Mouse (Mus musculus): ENCODE measurements around the gene Ank. TPM values are rescaled to one million over a fixed set of nuclear protein-coding genes. Genes with fewer than 3 reads are reported as not detected.
A peak's percentile ranks its signal among the peaks of the same experiment; 100 is the strongest.

The Ank gene
- polyA plus RNA-seq, 1 experiment from 2014 or later, result 6.2 TPM

GRCm38 (mm10) chr15:27576886-27577285 lies 110.4 kb downstream of the Ank start:
- H3K36me3 ChIP-seq (replicated peaks), result 0 out of 2 replicates have a peak, but pooled peaks cover 16% of the 10 kb centered on the region
- no peaks in the 10 kb centered on the region for H3K9me3 ChIP-seq
- H3K4me3 ChIP-seq, result no peak overlapping the region
- H3K4me1 ChIP-seq, result peaks cover 12% of the 10 kb centered on the region
- 86% methylated on average over 1 of the region's 1 CpGs for WGBS
- no peaks in the 10 kb centered on the region for H3K27me3 ChIP-seq (replicated peaks; ENCODE audit: low read depth, poor library complexity, severe bottlenecking)
- DNase-seq (ENCODE audit: low spot score), result no peak
- no peak overlapping the region for H3K27ac ChIP-seq (replicated peaks)

DNA sequence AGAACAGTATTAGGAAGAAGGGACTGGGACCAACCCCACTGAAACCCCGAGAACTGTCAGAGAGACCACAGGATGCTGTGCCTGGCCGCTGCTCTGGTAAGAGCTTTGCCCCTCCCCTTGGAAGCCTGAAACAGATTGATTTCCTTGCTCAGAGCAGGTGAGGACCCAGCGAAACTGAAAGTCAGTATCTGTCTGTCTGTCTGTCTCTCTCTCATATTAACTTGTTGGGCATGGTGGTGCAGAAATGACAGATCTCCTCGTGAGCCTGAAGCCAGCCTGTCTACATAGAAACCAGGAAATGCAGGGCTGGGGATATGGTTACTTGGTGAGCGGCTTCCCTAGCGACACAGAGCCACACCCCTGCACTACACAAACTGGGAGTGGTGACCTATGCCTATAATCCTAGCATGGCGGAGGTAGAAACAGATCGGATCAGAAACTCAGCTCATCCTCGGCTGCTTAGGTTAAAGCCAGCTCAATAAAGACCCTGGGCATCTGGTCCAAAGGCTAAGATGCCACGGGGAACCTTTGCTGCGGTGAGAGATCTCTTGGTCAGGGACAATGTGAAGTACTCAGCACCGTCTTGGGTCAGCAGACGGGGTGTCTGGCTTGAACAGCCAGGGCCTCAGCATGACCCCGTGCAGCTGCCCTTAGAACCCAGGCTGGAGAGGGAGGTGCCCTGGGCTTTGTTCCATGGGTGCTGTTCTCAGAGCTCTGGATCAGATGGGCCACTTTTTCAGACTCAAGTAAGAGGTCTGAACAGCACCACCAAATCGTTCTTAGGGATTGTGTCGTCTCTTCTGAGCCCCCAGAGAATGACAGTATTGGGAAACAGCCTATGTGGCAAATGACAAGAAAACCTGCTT lies 111.7 kb downstream of the Ank start:
- 81% methylated on average over 16 of the region's 16 CpGs for WGBS
- no peak overlapping the region for H3K27ac ChIP-seq (replicated peaks)

DNA sequence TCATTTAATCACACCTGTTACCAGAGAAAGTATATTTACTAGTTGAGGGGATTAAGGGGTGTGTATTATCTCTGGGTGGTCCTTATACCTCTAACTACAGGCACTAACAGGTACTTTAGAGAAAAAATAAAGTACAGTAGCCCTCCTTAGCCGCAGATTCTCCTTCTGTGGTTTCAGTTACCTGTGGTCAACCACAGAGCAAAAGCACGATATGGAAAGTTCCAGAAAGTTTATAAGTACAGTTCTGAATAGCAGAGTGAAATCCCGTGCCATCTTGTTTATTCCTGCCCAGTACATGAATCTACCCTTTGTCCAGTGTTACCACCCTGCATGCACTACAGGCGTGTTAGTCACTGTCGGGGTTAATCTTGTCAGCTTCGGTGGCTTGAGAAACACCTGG lies 112.4 kb downstream of the Ank start:
- WGBS, result 92% methylated on average over 6 of the region's 6 CpGs
- no peak overlapping the region for H3K4me3 ChIP-seq
- H3K9me3 ChIP-seq, result no peaks in the 10 kb centered on the region
- peaks cover 15% of the 10 kb centered on the region for H3K4me1 ChIP-seq
- no peak for DNase-seq (ENCODE audit: low spot score)
- no peak overlapping the region for H3K27ac ChIP-seq (replicated peaks)
- H3K36me3 ChIP-seq (replicated peaks), result peaks cover 14% of the 10 kb centered on the region; the same call in 1 of the 2 replicates
- H3K27me3 ChIP-seq (replicated peaks; ENCODE audit: low read depth, poor library complexity, severe bottlenecking), result no peaks in the 10 kb centered on the region

More for the DNA sequence above, 111.7 kb downstream of the Ank start:
- H3K4me3 ChIP-seq, result no peak overlapping the region
- H3K27me3 ChIP-seq (replicated peaks; ENCODE audit: low read depth, poor library complexity, severe bottlenecking), result no peaks in the 10 kb centered on the region
- H3K4me1 ChIP-seq, result peaks cover 15% of the 10 kb centered on the region
- H3K9me3 ChIP-seq, result no peaks in the 10 kb centered on the region
- H3K36me3 ChIP-seq (replicated peaks), result 0 out of 2 replicates have a peak, but pooled peaks cover 9% of the 10 kb centered on the region
- DNase-seq (ENCODE audit: low spot score), result no peak

- Histone ChIP-seq H3K9me3 (no peaks in the 10 kb centered on the region), H3K4me3 (no peak overlapping the region)
- DNase-seq (ENCODE audit: low spot score), result no peak
Measured at GRCm38 (mm10) chr15:27579853-27580252, 113.4 kb downstream of the Ank start.

GRCm38 (mm10) chr15:27580771-27581170 lies 114.3 kb downstream of the Ank start:
- Histone ChIP-seq H3K4me3 (no peak overlapping the region), H3K27ac (replicated peaks) (peak overlapping the region; percentile 75; the same call in 1 of the 2 replicates), H3K4me1 (peaks cover 15% of the 10 kb centered on the region), H3K27me3 (replicated peaks; ENCODE audit: low read depth, poor library complexity, severe bottlenecking) (no peaks in the 10 kb centered on the region), H3K36me3 (replicated peaks) (peaks cover 21% of the 10 kb centered on the region; the same call in 1 of the 2 replicates), H3K9me3 (no peaks in the 10 kb centered on the region)
- 79% methylated on average over 2 of the region's 2 CpGs for WGBS
- DNase-seq (ENCODE audit: low spot score), result no peak

More at GRCm38 (mm10) chr15:27579853-27580252, 113.4 kb downstream of the Ank start:
- Histone ChIP-seq H3K36me3 (replicated peaks) (peaks cover 17% of the 10 kb centered on the region; the same call in 1 of the 2 replicates), H3K27me3 (replicated peaks; ENCODE audit: low read depth, poor library complexity, severe bottlenecking) (no peaks in the 10 kb centered on the region), H3K4me1 (peaks cover 15% of the 10 kb centered on the region), H3K27ac (replicated peaks) (no peak overlapping the region)
- WGBS, result 88% methylated on average over 2 of the region's 2 CpGs

DNA sequence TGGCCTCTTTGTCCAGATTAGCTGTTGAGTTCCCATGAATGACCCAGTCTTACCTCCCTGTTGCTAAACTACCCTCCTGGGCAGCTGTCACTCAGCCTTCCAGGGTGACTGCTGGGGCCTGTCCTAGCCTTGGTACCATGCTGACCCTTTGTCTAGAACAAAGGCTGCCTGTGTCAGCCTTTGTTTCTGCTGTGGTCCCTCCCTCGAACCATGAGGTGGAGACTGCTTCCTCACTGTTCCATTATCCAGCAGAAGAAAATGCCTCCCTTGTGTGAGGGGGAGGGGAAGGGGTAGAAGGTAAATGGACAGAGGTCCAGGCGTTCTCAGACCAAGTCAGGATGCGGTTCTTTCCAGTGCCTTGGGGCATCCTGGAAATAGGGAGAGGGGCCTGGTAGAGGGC lies 115.2 kb downstream of the Ank start:
- Histone ChIP-seq H3K27me3 (replicated peaks; ENCODE audit: low read depth, poor library complexity, severe bottlenecking) (no peaks in the 10 kb centered on the region), H3K4me1 (peaks cover 15% of the 10 kb centered on the region), H3K27ac (replicated peaks) (peak overlapping the region; percentile 75), H3K9me3 (no peaks in the 10 kb centered on the region), H3K36me3 (replicated peaks) (peaks cover 21% of the 10 kb centered on the region; the same call in 1 of the 2 replicates), H3K4me3 (no peak overlapping the region)
- peak; percentile 23 for DNase-seq (ENCODE audit: low spot score)
- 18% methylated on average over 3 of the region's 3 CpGs for WGBS

DNA sequence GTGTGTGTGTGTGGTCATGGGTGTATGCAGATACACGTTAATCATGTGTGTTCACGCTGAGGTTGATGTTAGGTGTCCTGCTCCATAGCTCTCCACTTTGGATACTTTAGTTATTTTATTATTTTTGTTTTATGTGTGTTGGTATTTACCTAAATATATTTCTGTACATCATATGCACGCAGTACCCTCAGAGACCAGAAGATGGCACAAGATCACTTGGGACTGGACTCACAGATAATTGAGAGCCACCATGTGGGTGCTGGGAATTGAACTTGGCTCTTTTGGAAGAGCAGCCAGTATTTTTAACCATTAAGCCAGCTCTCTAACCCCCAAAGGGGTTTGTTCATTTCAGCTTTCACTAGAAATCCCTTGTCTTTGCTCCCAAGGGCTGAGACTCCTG lies 116.0 kb downstream of the Ank start:
- H3K9me3 ChIP-seq, result no peaks in the 10 kb centered on the region
- WGBS, result 85% methylated on average over 3 of the region's 3 CpGs
- H3K4me1 ChIP-seq, result peaks cover 15% of the 10 kb centered on the region
- no peaks in the 10 kb centered on the region for H3K27me3 ChIP-seq (replicated peaks; ENCODE audit: low read depth, poor library complexity, severe bottlenecking)
- no peak for DNase-seq (ENCODE audit: low spot score)
- peaks cover 21% of the 10 kb centered on the region; the same call in 1 of the 2 replicates for H3K36me3 ChIP-seq (replicated peaks)
- H3K27ac ChIP-seq (replicated peaks), result no peak overlapping the region
- H3K4me3 ChIP-seq, result no peak overlapping the region

DNA sequence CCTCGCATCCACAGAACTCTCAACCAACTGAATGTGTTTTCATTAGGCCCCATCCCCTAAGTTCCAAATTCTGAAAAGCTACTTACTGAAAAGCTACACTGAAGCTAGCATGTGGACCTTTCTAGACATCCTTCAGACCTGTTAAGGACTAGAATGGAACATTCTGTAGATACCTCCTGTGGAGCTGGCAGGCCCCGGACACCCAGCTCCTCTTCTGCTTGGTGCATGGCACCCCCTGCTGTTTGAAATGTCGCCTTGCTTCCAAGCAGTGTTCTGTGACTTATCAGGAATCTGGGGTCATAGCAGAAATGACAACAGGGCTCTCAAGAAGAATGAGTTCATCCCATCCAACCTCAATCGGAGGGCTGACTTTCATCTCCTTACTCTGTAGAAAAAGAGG lies 116.6 kb downstream of the Ank start:
- peaks cover 15% of the 10 kb centered on the region for H3K4me1 ChIP-seq
- H3K27ac ChIP-seq (replicated peaks), result no peak overlapping the region
- H3K9me3 ChIP-seq, result no peaks in the 10 kb centered on the region
- H3K36me3 ChIP-seq (replicated peaks), result peaks cover 21% of the 10 kb centered on the region; the same call in 1 of the 2 replicates
- peak; percentile 57 for DNase-seq (ENCODE audit: low spot score)
- H3K27me3 ChIP-seq (replicated peaks; ENCODE audit: low read depth, poor library complexity, severe bottlenecking), result no peaks in the 10 kb centered on the region
- no peak overlapping the region for H3K4me3 ChIP-seq
- WGBS, result 82% methylated on average over 4 of the region's 4 CpGs

DNA sequence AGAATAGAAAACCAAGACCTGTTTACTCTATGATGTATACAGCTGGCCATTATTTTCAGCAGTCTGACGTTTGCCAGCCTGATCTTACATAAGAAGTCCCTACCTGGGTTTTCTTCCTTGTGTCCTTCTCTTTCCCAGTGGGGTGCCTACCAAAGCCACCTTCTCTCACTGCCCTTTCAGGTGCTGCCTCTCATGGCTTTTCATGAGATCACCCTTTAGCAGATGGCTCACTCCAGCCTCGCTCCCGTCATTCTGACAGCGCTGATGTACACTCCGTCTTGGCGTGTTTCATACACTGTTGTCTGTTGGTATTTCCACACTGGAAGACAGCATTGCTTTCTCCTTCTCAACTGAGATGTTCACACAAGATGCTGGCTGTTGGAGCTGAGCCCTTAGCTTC lies 117.1 kb downstream of the Ank start:
- WGBS, result 96% methylated on average over 6 of the region's 6 CpGs
- no peak overlapping the region for H3K27ac ChIP-seq (replicated peaks)
- no peaks in the 10 kb centered on the region for H3K9me3 ChIP-seq
- peaks cover 21% of the 10 kb centered on the region; the same call in 1 of the 2 replicates for H3K36me3 ChIP-seq (replicated peaks)
- H3K27me3 ChIP-seq (replicated peaks; ENCODE audit: low read depth, poor library complexity, severe bottlenecking), result no peaks in the 10 kb centered on the region
- DNase-seq (ENCODE audit: low spot score), result no peak
- H3K4me1 ChIP-seq, result peaks cover 15% of the 10 kb centered on the region
- no peak overlapping the region for H3K4me3 ChIP-seq

DNA sequence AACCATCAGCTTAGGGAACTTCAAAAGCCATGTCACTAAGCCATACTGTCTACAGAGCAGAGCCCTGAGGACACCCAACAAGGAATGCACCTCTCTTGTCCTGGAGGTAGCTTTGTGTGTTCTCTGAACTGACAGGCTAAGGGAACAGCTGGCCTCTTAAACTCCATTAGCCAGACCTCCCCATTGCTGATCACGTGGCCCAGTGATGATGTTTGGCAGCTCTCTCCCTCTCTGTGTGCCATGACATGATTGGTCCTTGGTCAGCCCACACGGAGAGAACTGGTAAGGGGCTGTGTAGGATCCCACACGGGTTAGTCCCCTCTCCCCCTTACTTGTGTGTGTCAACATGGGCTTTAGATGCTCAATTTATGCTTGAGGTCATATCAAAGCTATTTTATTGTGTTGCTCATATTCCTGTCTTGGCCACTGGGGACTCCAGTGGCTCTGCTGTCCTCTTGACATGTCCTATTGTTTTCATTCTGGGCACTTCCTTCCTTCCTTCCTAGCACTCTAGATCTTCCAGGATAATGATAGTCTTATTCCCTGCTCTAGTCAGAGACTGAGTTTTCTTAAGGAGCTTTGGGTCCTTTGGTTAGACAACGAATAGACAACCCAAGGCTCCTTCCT lies 119.1 kb downstream of the Ank start:
- H3K4me1 ChIP-seq, result peaks cover 15% of the 10 kb centered on the region
- WGBS, result 85% methylated on average over 4 of the region's 4 CpGs
- H3K27ac ChIP-seq (replicated peaks), result no peak overlapping the region
- H3K36me3 ChIP-seq (replicated peaks), result peaks cover 28% of the 10 kb centered on the region
- no peaks in the 10 kb centered on the region for H3K27me3 ChIP-seq (replicated peaks; ENCODE audit: low read depth, poor library complexity, severe bottlenecking)
- no peak for DNase-seq (ENCODE audit: low spot score)
- no peaks in the 10 kb centered on the region for H3K9me3 ChIP-seq
- no peak overlapping the region for H3K4me3 ChIP-seq

DNA sequence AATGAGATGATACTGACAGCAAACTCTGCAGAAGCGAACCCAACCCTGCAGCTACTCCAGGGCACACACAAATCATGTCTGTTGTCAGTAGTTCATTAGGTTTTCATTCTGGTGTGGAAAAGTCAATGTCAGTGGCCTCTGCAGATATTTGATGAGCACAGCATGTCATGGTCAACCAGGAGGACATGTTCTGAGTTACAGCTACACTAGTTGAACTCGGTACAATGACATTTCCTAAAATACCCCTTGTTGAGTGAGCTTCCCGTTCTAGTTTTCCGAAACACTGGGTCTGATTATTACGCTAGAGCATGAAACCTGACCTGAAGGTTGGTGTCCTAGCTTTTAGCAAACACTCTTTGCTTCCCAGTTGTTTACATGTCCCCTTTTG lies 119.6 kb downstream of the Ank start:
- H3K4me3 ChIP-seq, result no peak overlapping the region
- 92% methylated on average over 5 of the region's 5 CpGs for WGBS
- H3K36me3 ChIP-seq (replicated peaks), result peaks cover 30% of the 10 kb centered on the region
- no peak for DNase-seq (ENCODE audit: low spot score)
- no peak overlapping the region for H3K27ac ChIP-seq (replicated peaks)
- H3K4me1 ChIP-seq, result peaks cover 11% of the 10 kb centered on the region
- no peaks in the 10 kb centered on the region for H3K9me3 ChIP-seq
- no peaks in the 10 kb centered on the region for H3K27me3 ChIP-seq (replicated peaks; ENCODE audit: low read depth, poor library complexity, severe bottlenecking)

GRCm38 (mm10) chr15:27588087-27588826 lies 121.8 kb downstream of the Ank start:
- Histone ChIP-seq H3K27ac (replicated peaks) (no peak overlapping the region), H3K27me3 (replicated peaks; ENCODE audit: low read depth, poor library complexity, severe bottlenecking) (no peaks in the 10 kb centered on the region), H3K9me3 (no peaks in the 10 kb centered on the region), H3K4me3 (no peak overlapping the region), H3K4me1 (peaks cover 3% of the 10 kb centered on the region; the same call in 1 of the 2 replicates), H3K36me3 (replicated peaks) (peaks cover 38% of the 10 kb centered on the region)
- 82% methylated on average over 14 of the region's 14 CpGs for WGBS
- DNase-seq (ENCODE audit: low spot score), result no peak
